Mouse (Mus musculus) lung, embryonic 15.5 days (tissue): ENCODE measurements at regions not wholly inside any gene's neighbourhood (a gene's known extent, or its start where the extent isn't known, plus 50 kb on each side); places are given as distances from the start of the nearest gene placed in this dataset.

Experiments
- ATAC-seq: fragments of 200-750 bp; cut with Nextera tagmentation; 2 replicates; pipeline ENCODE4 v1.8.0; 2017; ENCODE audit warnings: moderate number of reproducible peaks, borderline replicate concordance; ENCODE audit not compliant: low FRiP score, low TSS enrichment; ENCODE audit errors: extremely low read depth
- H3K27ac ChIP-seq: fragments of 300-500 bp; sonication (generic); 2 replicates; pipeline ENCODE4 v1.5.1; 2015; ENCODE audit warnings: moderate library complexity, mild to moderate bottlenecking, inconsistent platforms
- H3K27me3 ChIP-seq: fragments of 300-500 bp; sonication (generic); 2 replicates; pipeline ENCODE4 v1.6.1; 2015; ENCODE audit warnings: inconsistent platforms
- H3K36me3 ChIP-seq: fragments of 300-500 bp; sonication (generic); 2 replicates; pipeline ENCODE4 v1.6.1; 2015; ENCODE audit warnings: inconsistent platforms
- H3K4me1 ChIP-seq: fragments of 300-500 bp; sonication (generic); 2 replicates; pipeline ENCODE4 v1.6.1; 2015; ENCODE audit warnings: inconsistent platforms
- H3K4me2 ChIP-seq: fragments of 300-500 bp; sonication (generic); 2 replicates; pipeline ENCODE4 v1.6.1; 2015; ENCODE audit warnings: inconsistent platforms, mild to moderate bottlenecking, moderate library complexity
- H3K4me3 ChIP-seq: fragments of 300-500 bp; sonication (generic); 2 replicates; pipeline ENCODE4 v1.5.1; 2015; ENCODE audit warnings: mild to moderate bottlenecking, inconsistent platforms
- H3K9ac ChIP-seq: fragments of 300-500 bp; sonication (generic); 2 replicates; pipeline ENCODE4 v1.6.1; 2015; ENCODE audit warnings: inconsistent platforms
- H3K9me3 ChIP-seq: fragments of 300-500 bp; sonication (generic); 2 replicates; pipeline ENCODE4 v1.6.1; 2016; ENCODE audit warnings: inconsistent platforms
- WGBS: fragments of 180-500 bp; shearing (Covaris S2); methylation state at CpG from one replicate; pipeline ENCODE4 v1.1.7; 2015; 5-methylcytosine and 5-hydroxymethylcytosine counted together

- no peak overlapping the region for H3K4me2 ChIP-seq
- WGBS = 72% methylated on average over 1 of the region's 2 CpGs
- no peaks in the 10 kb centered on the region for H3K4me1 ChIP-seq
- no peaks in the 10 kb centered on the region for H3K36me3 ChIP-seq
- H3K9ac ChIP-seq = no peak overlapping the region
- no peaks in the 10 kb centered on the region for H3K27me3 ChIP-seq
- H3K4me3 ChIP-seq = no peak overlapping the region
- no peaks in the 10 kb centered on the region for H3K9me3 ChIP-seq
- ATAC-seq = no peak
- no peak overlapping the region for H3K27ac ChIP-seq
Observed at GRCm38 (mm10) chr3:137568580-137569313, 52.7 kb upstream of the Ddit4l start.
